Mouse (Mus musculus) embryonic facial prominence, embryonic 11.5 days (tissue): ENCODE measurements around the gene Lmtk2. TPM values are rescaled to one million over a fixed set of nuclear protein-coding genes. Genes with fewer than 3 reads are reported as not detected.

Experiments used
- ATAC-seq: fragments of 200-750 bp; cut with Nextera tagmentation; replicated peaks from 2 replicates; pipeline ENCODE4 v1.8.0; 2017; ENCODE audit warnings: low read depth; ENCODE audit not compliant: insufficient number of reproducible peaks, low FRiP score, low TSS enrichment
- DNase-seq: peaks from one replicate; pipeline ENCODE4 v3.0.0-alpha.2; 2015; ENCODE audit warnings: low spot score
- H3K27ac ChIP-seq: fragments of 300-500 bp; sonication (generic); replicated peaks from 2 replicates; pipeline ENCODE4 v1.5.1; 2014; ENCODE audit warnings: mild to moderate bottlenecking, low read depth, low read length, control low read depth
- H3K27me3 ChIP-seq: fragments of 300-500 bp; sonication (generic); 2 replicates; pipeline ENCODE4 v1.6.1; 2014; ENCODE audit warnings: mild to moderate bottlenecking, low read length, moderate library complexity, mixed read lengths; ENCODE audit not compliant: control insufficient read depth, insufficient read depth
- H3K36me3 ChIP-seq: fragments of 300-500 bp; sonication (generic); replicated peaks from 2 replicates; pipeline ENCODE4 v1.6.1; 2014; ENCODE audit warnings: low read depth, mild to moderate bottlenecking, low read length, moderate library complexity, mixed read lengths; ENCODE audit not compliant: control insufficient read depth, insufficient read depth
- H3K4me1 ChIP-seq: fragments of 300-500 bp; sonication (generic); 2 replicates; pipeline ENCODE4 v1.6.1; 2014; ENCODE audit warnings: low read length, mixed read lengths; ENCODE audit not compliant: control insufficient read depth, insufficient read depth
- H3K4me2 ChIP-seq: fragments of 300-500 bp; sonication (generic); 2 replicates; pipeline ENCODE4 v1.6.1; 2014; ENCODE audit warnings: low read depth, mild to moderate bottlenecking, control low read depth, low read length, moderate library complexity
- H3K4me3 ChIP-seq: fragments of 300-500 bp; sonication (generic); 2 replicates; pipeline ENCODE4 v1.5.1; 2014; ENCODE audit warnings: low read depth, low read length, control low read depth
- H3K9ac ChIP-seq: fragments of 300-500 bp; sonication (generic); replicated peaks from 2 replicates; pipeline ENCODE4 v1.6.1; 2014; ENCODE audit warnings: mild to moderate bottlenecking, control low read depth, low read length
- H3K9me3 ChIP-seq: fragments of 300-500 bp; sonication (generic); replicated peaks from 2 replicates; pipeline ENCODE4 v1.6.1; 2016; ENCODE audit warnings: mild to moderate bottlenecking, low read length, inconsistent platforms, mixed read lengths; ENCODE audit not compliant: control insufficient read depth
- WGBS: fragments of 180-500 bp; shearing (Covaris S2); extraction: QIAGEN DNeasy Blood & Tissue Kit; methylation state at CpG from one replicate; pipeline ENCODE4 v1.1.7; 2014; 5-methylcytosine and 5-hydroxymethylcytosine counted together
- polyA plus RNA-seq: library from polyadenylated mRNA; unstranded; fragments of >200 nt; fragmentation: Nextera tagmentation; extraction: Ambion mirVana; gene quantifications from 2 replicates; pipeline ENCODE4 v1.2.1, GENCODE M21; 2014

Lmtk2 gene
- polyA plus RNA-seq, 1 experiment from 2014 or later = 3.7 TPM

GRCm38 (mm10) chr5:144162813-144163517 is 62.7 kb downstream of the Lmtk2 start:
- H3K4me3 ChIP-seq = no peak overlapping the region
- H3K4me1 ChIP-seq = no peaks in the 10 kb centered on the region
- H3K27ac ChIP-seq = no peak overlapping the region
- H3K27me3 ChIP-seq = no peaks in the 10 kb centered on the region
- H3K9me3 ChIP-seq = no peaks in the 10 kb centered on the region
- WGBS = 79% methylated on average over 10 of the region's 10 CpGs
- H3K36me3 ChIP-seq = no peaks in the 10 kb centered on the region; the same call in 1 of the 2 replicates
- ATAC-seq = no peak
- H3K4me2 ChIP-seq = no peak overlapping the region
- 0 out of 2 replicates have a peak overlapping the region, but pooled peaks have one; percentile 9 for H3K9ac ChIP-seq
- DNase-seq = peak; percentile 14

DNA sequence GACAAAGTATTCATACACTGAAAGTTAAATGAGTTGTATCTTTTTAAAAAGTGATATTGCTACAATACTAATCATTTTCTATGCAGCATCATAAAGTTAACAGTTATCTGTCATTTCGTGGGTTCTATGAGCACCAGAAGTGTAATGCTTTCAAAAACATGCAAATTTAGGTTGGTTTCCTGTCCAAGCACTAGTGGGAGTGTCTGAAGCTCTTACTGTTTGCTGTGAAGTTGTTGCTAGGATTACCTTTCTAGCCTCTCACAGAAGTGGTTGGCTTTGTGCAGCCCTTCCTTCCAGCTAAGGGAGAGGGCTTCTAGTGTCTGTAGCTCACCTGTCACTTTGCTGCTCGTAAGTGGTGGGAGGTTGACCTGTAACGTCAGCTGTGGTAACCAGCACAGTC is 65.5 kb downstream of the Lmtk2 start:
- no peaks in the 10 kb centered on the region for H3K4me1 ChIP-seq
- H3K4me3 ChIP-seq = no peak overlapping the region
- 89% methylated on average over 3 of the region's 3 CpGs for WGBS
- no peaks in the 10 kb centered on the region for H3K27me3 ChIP-seq
- no peaks in the 10 kb centered on the region; the same call in 1 of the 2 replicates for H3K36me3 ChIP-seq
- H3K9me3 ChIP-seq = no peaks in the 10 kb centered on the region
- H3K9ac ChIP-seq = no peak overlapping the region
- no peak for DNase-seq
- no peak overlapping the region for H3K4me2 ChIP-seq
- H3K27ac ChIP-seq = no peak overlapping the region
- ATAC-seq = no peak

- Histone ChIP-seq H3K27ac (no peak overlapping the region), H3K27me3 (no peaks in the 10 kb centered on the region), H3K9ac (no peak overlapping the region), H3K4me2 (no peak overlapping the region), H3K4me3 (no peak overlapping the region), H3K36me3 (peaks cover 2% of the 10 kb centered on the region), H3K9me3 (no peaks in the 10 kb centered on the region), H3K4me1 (no peaks in the 10 kb centered on the region)
- ATAC-seq (no peak), DNase-seq (no peak)
- WGBS = 88% methylated on average over 8 of the region's 8 CpGs
Measured at GRCm38 (mm10) chr5:144169275-144169975, 69.2 kb downstream of the Lmtk2 start.

GRCm38 (mm10) chr5:144173648-144174047 is 73.4 kb downstream of the Lmtk2 start:
- Histone ChIP-seq H3K4me3 (no peak overlapping the region), H3K9me3 (no peaks in the 10 kb centered on the region), H3K9ac (no peak overlapping the region), H3K4me2 (no peak overlapping the region), H3K4me1 (no peaks in the 10 kb centered on the region), H3K36me3 (peaks cover 6% of the 10 kb centered on the region), H3K27ac (no peak overlapping the region), H3K27me3 (no peaks in the 10 kb centered on the region)
- no peak for ATAC-seq
- WGBS = 92% methylated on average over 18 of the region's 18 CpGs
- no peak for DNase-seq

- H3K4me3 ChIP-seq = no peak overlapping the region
- DNase-seq (no peak), ATAC-seq (no peak)
- peaks cover 6% of the 10 kb centered on the region for H3K36me3 ChIP-seq
- no peaks in the 10 kb centered on the region for H3K27me3 ChIP-seq
- H3K4me2 ChIP-seq = no peak overlapping the region
- H3K27ac ChIP-seq = no peak overlapping the region
- no peak overlapping the region for H3K9ac ChIP-seq
- WGBS = 73% methylated on average over 6 of the region's 6 CpGs
- no peaks in the 10 kb centered on the region for H3K9me3 ChIP-seq
- no peaks in the 10 kb centered on the region for H3K4me1 ChIP-seq
Measured at GRCm38 (mm10) chr5:144178216-144178615, 78.0 kb downstream of the Lmtk2 start.

GRCm38 (mm10) chr5:144181249-144181648 is 81.0 kb downstream of the Lmtk2 start:
- no peaks in the 10 kb centered on the region; the same call in 1 of the 2 replicates for H3K36me3 ChIP-seq
- H3K4me1 ChIP-seq = no peaks in the 10 kb centered on the region
- H3K9me3 ChIP-seq = no peaks in the 10 kb centered on the region
- H3K9ac ChIP-seq = no peak overlapping the region
- H3K4me3 ChIP-seq = no peak overlapping the region
- no peak overlapping the region for H3K4me2 ChIP-seq
- no peaks in the 10 kb centered on the region for H3K27me3 ChIP-seq
- no peak for ATAC-seq
- DNase-seq = no peak
- 93% methylated on average over 7 of the region's 7 CpGs for WGBS
- H3K27ac ChIP-seq = no peak overlapping the region

DNA sequence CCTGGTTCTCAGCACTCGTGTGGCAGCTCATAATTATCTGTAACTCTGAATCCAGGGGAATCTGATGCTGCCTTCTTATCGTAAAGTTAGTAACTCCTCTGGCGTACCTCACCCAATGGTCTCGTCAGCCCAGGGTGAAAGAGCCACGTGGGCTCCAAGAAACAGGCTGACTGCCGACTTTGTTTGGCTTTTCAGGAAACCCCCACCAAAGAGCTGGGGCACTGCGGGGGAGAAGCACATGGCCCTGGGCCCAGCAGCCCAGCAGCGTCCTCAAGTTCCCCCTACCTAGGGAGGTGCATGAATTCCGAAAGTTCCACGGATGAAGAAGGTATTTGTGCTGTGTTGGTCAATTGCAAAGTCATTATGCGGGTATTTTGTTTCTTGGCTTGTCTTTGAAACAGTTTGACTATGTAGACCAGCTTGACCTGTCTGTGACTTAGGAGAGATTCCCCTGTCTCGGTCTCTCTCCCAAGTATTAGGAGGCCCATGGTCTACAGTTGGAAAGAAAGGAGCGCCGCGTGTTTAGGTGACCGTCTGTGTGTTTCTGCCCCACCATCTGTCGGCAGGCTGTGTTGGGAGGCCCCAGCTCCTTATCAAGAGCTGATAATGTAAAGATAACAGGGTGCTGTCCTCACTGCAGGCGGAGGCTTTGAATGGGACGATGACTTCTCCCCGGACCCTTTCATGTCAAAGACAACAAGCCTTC is 82.5 kb downstream of the Lmtk2 start:
- H3K36me3 ChIP-seq = no peaks in the 10 kb centered on the region; the same call in 1 of the 2 replicates
- no peak overlapping the region for H3K27ac ChIP-seq
- no peaks in the 10 kb centered on the region for H3K4me1 ChIP-seq
- H3K9me3 ChIP-seq = no peaks in the 10 kb centered on the region
- no peak overlapping the region for H3K9ac ChIP-seq
- ATAC-seq (no peak), DNase-seq (no peak)
- H3K27me3 ChIP-seq = no peaks in the 10 kb centered on the region
- no peak overlapping the region for H3K4me3 ChIP-seq
- no peak overlapping the region for H3K4me2 ChIP-seq
- WGBS = 77% methylated on average over 20 of the region's 20 CpGs

DNA sequence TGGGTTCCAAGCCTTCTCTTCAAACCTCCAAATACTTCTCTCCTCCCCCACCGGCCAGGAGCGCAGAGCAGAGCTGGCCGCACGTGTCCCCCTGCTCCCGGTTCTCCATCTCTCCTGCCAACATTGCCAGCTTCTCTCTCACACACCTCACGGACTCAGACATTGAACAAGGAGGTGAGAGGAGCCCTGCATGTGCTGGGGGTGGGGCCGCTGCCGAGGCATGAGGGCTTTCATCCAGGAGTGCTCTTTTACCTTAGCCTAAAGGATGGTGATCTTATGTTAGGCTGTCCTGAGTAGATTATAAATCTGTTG is 83.0 kb downstream of the Lmtk2 start:
- no peaks in the 10 kb centered on the region; the same call in 1 of the 2 replicates for H3K36me3 ChIP-seq

More for the DNA sequence above, 83.0 kb downstream of the Lmtk2 start:
- Histone ChIP-seq H3K9me3 (no peaks in the 10 kb centered on the region), H3K4me1 (no peaks in the 10 kb centered on the region), H3K4me2 (no peak overlapping the region), H3K27ac (no peak overlapping the region), H3K4me3 (no peak overlapping the region), H3K27me3 (no peaks in the 10 kb centered on the region), H3K9ac (no peak overlapping the region)
- ATAC-seq (no peak), DNase-seq (no peak)
- 88% methylated on average over 8 of the region's 8 CpGs for WGBS
